Mouse (Mus musculus) olfactory bulb, adult 2 months (tissue): Measurements from ENCODE around the gene Dtl. TPM values are rescaled to one million over a fixed set of nuclear protein-coding genes. Genes with fewer than 3 reads are reported as not detected.

ENCODE experiments used
- H3K27ac ChIP-seq: fragments of 200-500 bp; 2 replicates; pipeline ENCODE4 v1.5.1; 2012; ENCODE audit warnings: low read depth, low read length; ENCODE audit not compliant: insufficient read depth
- H3K4me1 ChIP-seq: fragments of 200-500 bp; 2 replicates; pipeline ENCODE4 v1.6.1; 2012; ENCODE audit warnings: low read length; ENCODE audit not compliant: control insufficient read depth, insufficient read depth
- H3K4me3 ChIP-seq: fragments of 200-500 bp; 2 replicates; pipeline ENCODE4 v1.5.1; 2012; ENCODE audit warnings: mild to moderate bottlenecking, low read depth, low read length, moderate library complexity; ENCODE audit not compliant: insufficient read depth
- CTCF ChIP-seq: fragments of 200-500 bp; IDR thresholded peaks from 2 replicates; pipeline ENCODE4 v1.5.1; 2012; ENCODE audit warnings: low read depth, mild to moderate bottlenecking, low read length, moderate library complexity; ENCODE audit not compliant: insufficient read depth
- POLR2A ChIP-seq: fragments of 200-500 bp; IDR thresholded peaks from 2 replicates; pipeline ENCODE4 v1.6.1; 2012; ENCODE audit warnings: mild to moderate bottlenecking, low read depth, low read length, moderate library complexity; ENCODE audit not compliant: insufficient read depth
- whole genome bisulfite sequencing: fragments of 180-500 bp; shearing (Covaris S2); methylation state at CpG from one replicate; pipeline ENCODE4 v1.1.7; 2018; 5-methylcytosine and 5-hydroxymethylcytosine counted together
- polyA plus RNA-seq: library from polyadenylated mRNA; stranded (reverse); fragments of >200 nt; gene quantifications from 2 replicates; pipeline ENCODE4 v1.2.4, GENCODE M21; 2012; ENCODE audit warnings: low replicate concordance; ENCODE audit not compliant: missing spikeins, insufficient read depth, insufficient read length

The Dtl gene
- polyA plus RNA-seq, 1 experiment = not detected

DNA sequence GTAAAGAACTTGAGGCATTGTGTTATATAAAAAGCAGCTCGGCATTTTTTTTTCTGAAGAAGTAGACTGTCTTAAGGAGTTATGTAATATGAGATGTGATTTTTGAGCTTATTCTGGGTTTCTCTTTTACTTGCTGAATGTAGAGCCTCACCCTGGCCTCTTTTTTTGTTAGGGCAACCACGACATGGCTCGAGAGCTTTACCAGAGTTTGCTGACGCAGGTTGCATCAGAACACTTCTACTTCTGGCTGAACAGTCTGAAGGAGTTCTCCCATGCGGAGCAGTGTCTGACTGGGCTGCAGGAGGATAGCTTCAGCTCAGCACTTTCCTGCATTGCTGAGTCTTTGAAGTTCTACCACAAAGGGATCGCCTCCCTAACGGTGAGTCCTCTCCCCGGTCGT is 36.3 kb upstream of the Dtl start:
- no peaks in the 10 kb centered on the region for H3K4me1 ChIP-seq
- no peak overlapping the region for H3K4me3 ChIP-seq
- 81% methylated on average over 9 of the region's 9 CpGs for WGBS
- no peak overlapping the region for H3K27ac ChIP-seq
- no peak for TF ChIP-seq POLR2A
- TF ChIP-seq CTCF = no peak

DNA sequence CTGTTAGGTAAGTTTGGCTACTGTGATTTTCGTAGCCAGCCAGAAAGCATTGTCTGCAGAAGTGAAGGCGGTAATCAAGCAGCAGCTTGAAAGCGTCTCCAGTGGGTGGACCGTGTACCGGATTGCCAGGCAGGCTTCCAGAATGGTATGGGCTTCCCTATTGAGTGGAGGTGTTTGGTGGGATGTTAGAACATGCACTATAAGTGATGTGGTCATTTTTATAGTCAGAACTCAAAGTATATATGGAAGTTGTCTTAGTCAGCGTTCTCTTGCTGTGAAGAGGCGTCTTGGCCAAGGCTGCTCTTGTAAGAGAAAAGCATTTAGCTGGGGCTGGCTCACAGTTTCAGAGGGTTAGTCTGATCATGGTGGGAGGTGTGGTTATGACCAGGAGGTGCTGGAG is 35.0 kb upstream of the Dtl start:
- H3K4me3 ChIP-seq = no peak overlapping the region
- no peaks in the 10 kb centered on the region for H3K4me1 ChIP-seq
- 86% methylated on average over 7 of the region's 7 CpGs for WGBS
- H3K27ac ChIP-seq = no peak overlapping the region
- TF ChIP-seq CTCF (no peak), POLR2A (no peak)

DNA sequence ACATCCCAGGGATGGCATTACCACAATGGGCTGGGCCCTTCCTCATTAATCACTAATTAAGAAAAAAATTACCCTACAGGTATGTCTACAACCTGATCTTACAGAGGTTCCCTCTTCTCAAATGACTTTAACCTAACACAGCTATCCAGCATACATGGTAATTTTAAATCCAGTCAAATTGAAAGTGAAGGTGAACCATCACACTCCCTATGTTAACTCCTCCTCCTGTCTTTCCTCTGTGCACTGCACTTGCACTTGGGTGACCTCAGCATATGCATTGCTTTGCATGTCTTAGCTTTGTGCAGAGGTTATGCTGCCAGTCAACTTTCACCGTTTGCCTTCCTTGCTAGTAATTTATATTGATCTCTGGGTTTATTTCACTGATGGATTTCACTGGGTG is 34.2 kb upstream of the Dtl start:
- Histone ChIP-seq H3K27ac (no peak overlapping the region), H3K4me1 (no peaks in the 10 kb centered on the region), H3K4me3 (no peak overlapping the region)
- 94% methylated on average over 1 of the region's 1 CpGs for whole genome bisulfite sequencing
- TF ChIP-seq POLR2A (no peak), CTCF (no peak)

DNA sequence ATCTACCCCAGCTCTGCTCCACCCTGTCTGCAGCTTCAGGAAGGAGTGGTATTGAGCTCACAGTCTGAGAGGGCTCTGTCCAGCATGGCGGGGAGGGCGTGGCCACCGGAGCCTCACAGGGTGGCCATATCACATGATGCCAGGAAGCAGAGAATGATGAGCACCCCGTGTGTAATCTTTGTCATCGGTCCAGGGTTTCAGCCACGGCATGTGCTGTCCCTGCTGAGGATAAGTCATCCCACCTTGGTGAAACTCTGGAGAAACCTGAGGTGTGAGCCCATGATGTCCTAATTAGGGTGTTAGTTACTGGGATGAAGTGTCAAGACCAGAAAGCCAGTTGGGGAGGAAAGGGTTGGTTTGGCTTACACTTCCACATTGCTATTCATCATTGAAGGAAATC is 33.7 kb upstream of the Dtl start:
- WGBS = 94% methylated on average over 6 of the region's 6 CpGs
- TF ChIP-seq CTCF (no peak), POLR2A (no peak)
- no peaks in the 10 kb centered on the region for H3K4me1 ChIP-seq
- H3K27ac ChIP-seq = no peak overlapping the region
- no peak overlapping the region for H3K4me3 ChIP-seq

DNA sequence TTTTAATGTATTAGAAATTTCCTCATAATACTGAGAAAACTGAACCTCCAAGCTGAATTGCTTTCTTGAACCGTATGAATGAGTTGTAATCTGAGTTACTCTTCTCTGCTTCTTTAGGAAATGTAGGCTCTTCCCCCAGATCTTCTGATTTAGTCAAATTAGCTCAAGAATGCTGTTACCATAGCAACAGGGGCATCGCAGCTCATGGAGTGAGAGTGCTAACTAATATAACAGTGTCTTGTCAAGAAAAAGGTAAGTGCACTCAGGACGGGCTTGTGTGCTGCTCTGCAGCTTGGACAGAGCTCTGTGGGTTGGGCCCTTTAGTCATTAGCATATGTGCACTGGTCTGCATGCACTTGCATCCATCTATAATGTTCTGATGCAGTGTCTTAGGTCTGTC is 29.3 kb upstream of the Dtl start:
- Histone ChIP-seq H3K27ac (no peak overlapping the region), H3K4me1 (no peaks in the 10 kb centered on the region), H3K4me3 (no peak overlapping the region)
- 44% methylated on average over 3 of the region's 3 CpGs for WGBS
- TF ChIP-seq CTCF = no peak
- no peak for TF ChIP-seq POLR2A

DNA sequence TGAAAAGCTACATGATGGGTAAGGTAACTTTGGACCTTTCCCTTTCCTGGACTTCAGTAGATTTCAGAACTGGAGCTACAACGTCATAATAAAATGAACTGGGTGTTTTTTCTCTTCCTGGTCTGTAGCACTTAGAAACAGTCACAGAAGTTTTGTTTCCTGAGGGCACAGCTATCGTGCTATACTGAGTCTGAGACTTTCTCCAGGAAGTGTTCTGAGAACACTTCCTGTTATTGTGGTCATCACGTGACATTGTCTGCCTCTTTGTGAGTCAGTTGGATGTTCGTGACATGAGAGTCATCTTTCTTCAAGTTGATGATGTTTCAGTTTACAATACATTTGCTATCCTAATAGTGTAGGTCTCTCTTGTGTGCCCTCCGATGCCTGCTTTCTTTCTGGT is 23.9 kb upstream of the Dtl start:
- 79% methylated on average over 5 of the region's 5 CpGs for WGBS
- no peak overlapping the region for H3K4me3 ChIP-seq
- no peak overlapping the region for H3K27ac ChIP-seq
- no peak for TF ChIP-seq CTCF
- TF ChIP-seq POLR2A = no peak
- no peaks in the 10 kb centered on the region for H3K4me1 ChIP-seq

DNA sequence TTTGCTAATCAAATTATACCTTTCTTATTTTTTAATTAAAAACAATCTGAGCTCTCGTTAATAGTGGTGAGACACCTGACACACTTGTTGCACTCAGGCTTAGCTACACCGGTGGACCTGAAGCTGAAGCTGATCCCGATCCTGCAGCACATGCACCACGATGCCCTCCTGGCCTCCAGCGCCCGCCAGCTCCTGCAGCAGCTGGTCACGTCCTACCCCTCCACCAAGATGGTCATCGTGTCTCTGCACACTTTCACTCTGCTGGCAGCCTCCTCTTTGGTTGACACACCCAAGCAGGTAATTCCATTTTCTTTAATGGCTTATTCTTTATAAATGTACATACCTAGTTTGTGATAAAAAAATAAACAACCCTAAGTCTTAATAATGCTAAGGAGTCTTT is 20.7 kb upstream of the Dtl start:
- H3K4me1 ChIP-seq = peaks cover 8% of the 10 kb centered on the region
- WGBS = 93% methylated on average over 8 of the region's 8 CpGs
- H3K4me3 ChIP-seq = no peak overlapping the region
- TF ChIP-seq POLR2A (no peak), CTCF (no peak)
- no peak overlapping the region for H3K27ac ChIP-seq

DNA sequence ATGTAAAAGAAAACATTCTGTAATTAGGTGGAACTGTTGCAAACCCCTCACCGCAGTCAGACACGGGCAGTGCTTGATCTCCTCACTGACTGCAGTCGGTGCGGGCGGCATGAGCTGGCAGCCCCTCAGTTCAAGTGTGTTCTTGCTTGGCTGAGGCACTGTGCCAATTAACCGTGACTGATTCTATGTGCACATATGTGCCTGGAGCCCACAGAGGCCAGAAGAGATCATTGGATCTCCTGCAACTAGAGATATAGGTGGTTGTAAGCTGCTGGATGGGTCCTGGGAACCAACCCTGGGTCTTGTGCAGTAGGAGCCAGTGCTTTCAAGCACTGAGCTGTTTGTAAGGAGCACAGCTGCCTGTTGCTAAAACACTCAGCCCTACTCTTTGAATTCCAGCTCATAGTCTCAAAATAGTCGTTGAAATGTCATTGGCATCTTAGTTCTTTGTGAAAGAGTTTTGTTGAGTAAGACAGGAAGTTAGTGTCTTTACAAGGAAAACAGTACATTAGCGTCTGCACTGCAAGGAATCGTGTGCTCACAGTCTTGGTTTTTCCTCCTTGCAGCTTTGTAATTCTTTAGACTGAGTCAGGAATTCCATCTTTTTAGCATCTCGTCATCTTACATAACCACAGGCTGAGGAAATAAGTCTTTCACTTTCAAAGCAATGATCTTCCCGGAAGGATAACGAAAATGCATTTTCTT is 16.8 kb upstream of the Dtl start:
- Histone ChIP-seq H3K4me3 (no peak overlapping the region), H3K27ac (peak overlapping the region; percentile 32), H3K4me1 (peaks cover 8% of the 10 kb centered on the region)
- TF ChIP-seq CTCF (no peak), POLR2A (no peak)
- WGBS = 47% methylated on average over 12 of the region's 12 CpGs

DNA sequence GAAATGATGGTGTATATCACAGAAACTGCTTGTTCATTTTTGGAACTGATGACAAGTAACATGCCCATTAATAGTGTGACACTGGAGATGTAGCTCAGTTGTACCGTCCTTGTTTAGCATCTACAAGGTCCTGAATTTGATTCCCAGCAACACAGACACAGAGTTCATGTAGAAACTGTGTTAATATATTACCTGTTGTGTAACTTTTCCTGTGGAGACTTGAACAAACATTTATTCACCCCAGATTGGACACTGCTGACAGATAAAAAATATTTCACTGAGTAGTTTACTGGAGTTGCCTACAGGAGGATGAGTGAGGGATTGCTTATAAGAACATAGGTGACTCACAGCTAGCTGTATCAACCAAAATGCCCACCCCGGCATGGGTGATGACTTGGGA is 13.4 kb upstream of the Dtl start:
- TF ChIP-seq CTCF (no peak), POLR2A (no peak)
- Histone ChIP-seq H3K4me1 (peaks cover 8% of the 10 kb centered on the region), H3K27ac (no peak overlapping the region), H3K4me3 (no peak overlapping the region)
- WGBS = 96% methylated on average over 2 of the region's 2 CpGs

DNA sequence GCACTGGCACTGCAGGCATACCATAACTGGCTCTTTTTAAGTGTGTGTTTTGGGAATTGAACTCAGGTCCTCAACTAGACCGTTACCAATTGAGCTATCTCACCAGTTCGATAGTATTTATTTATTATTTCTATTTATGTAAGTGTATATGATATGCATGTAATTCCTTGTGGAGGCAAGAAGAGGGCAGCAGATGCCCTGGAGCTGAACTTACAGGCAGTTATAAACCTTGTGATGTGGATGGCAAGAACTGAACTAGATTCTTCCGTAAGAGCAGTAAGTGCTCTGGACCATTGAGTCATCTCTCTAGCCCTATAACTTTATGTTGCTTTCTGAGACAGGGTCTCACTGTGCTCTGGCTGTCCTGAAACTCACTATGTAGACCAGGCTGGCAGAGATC is 11.7 kb upstream of the Dtl start:
- TF ChIP-seq CTCF (no peak), POLR2A (no peak)
- H3K4me3 ChIP-seq = no peak overlapping the region
- WGBS = 75% methylated on average over 3 of the region's 3 CpGs
- peaks cover 3% of the 10 kb centered on the region for H3K4me1 ChIP-seq
- no peak overlapping the region for H3K27ac ChIP-seq
